ENCODE assay signal across 16 mouse cellular contexts in the genomic region with DNA sequence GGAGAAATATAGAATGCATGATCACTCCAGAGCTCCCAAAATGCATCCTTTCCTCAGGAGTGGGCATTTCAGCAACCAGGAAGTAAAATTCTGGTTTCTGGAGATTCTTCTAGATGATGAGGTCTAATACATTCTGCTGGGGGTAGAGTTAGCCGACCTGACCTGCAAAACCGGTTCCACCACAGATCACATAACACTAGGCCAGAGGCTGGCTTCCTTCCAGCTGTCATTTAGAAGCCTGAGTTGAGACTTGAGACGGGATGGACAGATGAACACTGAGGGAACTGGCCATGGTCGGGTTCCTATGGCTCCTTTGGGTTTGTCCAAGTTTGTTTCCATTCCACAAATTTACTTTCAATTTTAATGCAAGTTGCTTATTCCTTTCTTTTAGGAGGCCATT.
DNase-seq lines count a peak whose midpoint lies in the region; ATAC-seq and TF ChIP-seq lines count a peak whose summit lies in the region.
"Had no signal": no experiment of that assay in that cellular context is flagged by ENCODE, and none has a peak within 500 bp of the region (broad histone marks: within the 10 kb centered on the region; RNA-seq: fewer than 3 reads in every experiment).

No protein-coding gene starts in this region.

- no peak for TF ChIP-seq CTCF in intestine, postnatal 0 days (IDR thresholded peaks at IDR 0.05; ENCODE audit: low read depth)
- no peak for TF ChIP-seq CTCF in lung, postnatal 0 days (IDR thresholded peaks at IDR 0.05)
- TF ChIP-seq CTCF in thymus, adult 2 months (IDR thresholded peaks at IDR 0.05; ENCODE audit: borderline replicate concordance, control insufficient read depth, extremely low read depth, insufficient read depth, low read length, poor library complexity), result no peak

- ATAC-seq in intestine, embryonic 15.5 days, result 0 out of 2 replicates have a peak, but pooled peaks have one; percentile 31
- no peak for ATAC-seq in intestine, postnatal 0 days
- ATAC-seq in embryonic facial prominence, embryonic 14.5 days (ENCODE audit: low read depth), result peak; percentile 60; the same call in 1 of the 2 replicates
- no peak for ATAC-seq in lung, postnatal 0 days
- no peak for ATAC-seq in frontal cortex, adult (ENCODE audit: low TSS enrichment)

- no peaks in the 10 kb centered on the region for H3K9me3 ChIP-seq in intestine, embryonic 15.5 days
- H3K9me3 ChIP-seq in intestine, postnatal 0 days (ENCODE audit: control insufficient read depth), result no peaks in the 10 kb centered on the region
- H3K9me3 ChIP-seq in embryonic facial prominence, embryonic 14.5 days (ENCODE audit: control insufficient read depth, low read length), result no peaks in the 10 kb centered on the region
- no peaks in the 10 kb centered on the region for H3K9me3 ChIP-seq in lung, postnatal 0 days (ENCODE audit: low read length)
- H3K9me3 ChIP-seq: embryonic facial prominence, embryonic 15.5 days; forebrain, embryonic 12.5 days; heart, embryonic 10.5 days had no signal

- no peaks in the 10 kb centered on the region for H3K36me3 ChIP-seq in intestine, embryonic 15.5 days
- H3K36me3 ChIP-seq in intestine, postnatal 0 days (ENCODE audit: control insufficient read depth, insufficient read depth), result no peaks in the 10 kb centered on the region
- no peaks in the 10 kb centered on the region for H3K36me3 ChIP-seq in embryonic facial prominence, embryonic 14.5 days (ENCODE audit: control insufficient read depth, insufficient read depth, low read length)
- no peaks in the 10 kb centered on the region for H3K36me3 ChIP-seq in lung, postnatal 0 days (ENCODE audit: insufficient read depth, low read length)
- no peaks in the 10 kb centered on the region for H3K36me3 ChIP-seq in thymus, adult 2 months (ENCODE audit: control insufficient read depth, insufficient read depth, low read length)
- H3K36me3 ChIP-seq: embryonic facial prominence, embryonic 15.5 days; forebrain, embryonic 12.5 days; heart, embryonic 10.5 days had no signal

- no peak for TF ChIP-seq EP300 in lung, postnatal 0 days (IDR thresholded peaks at IDR 0.05)

- no peak for TF ChIP-seq POLR2A in thymus, adult 2 months (IDR thresholded peaks at IDR 0.05; ENCODE audit: control insufficient read depth, extremely low read depth, insufficient read depth, low read length, poor library complexity)

- H3K4me3 ChIP-seq in intestine, embryonic 15.5 days (replicated peaks), result no peak overlapping the region
- H3K4me3 ChIP-seq in intestine, postnatal 0 days (ENCODE audit: low read depth, low read length), result no peak overlapping the region
- H3K4me3 ChIP-seq in embryonic facial prominence, embryonic 14.5 days (ENCODE audit: low read depth, low read length), result no peak overlapping the region
- no peak overlapping the region for H3K4me3 ChIP-seq in lung, postnatal 0 days (ENCODE audit: low read depth, low read length)
- no peak overlapping the region for H3K4me3 ChIP-seq in thymus, adult 2 months (ENCODE audit: control insufficient read depth, insufficient read depth, low read length)
- H3K4me3 ChIP-seq: embryonic facial prominence, embryonic 15.5 days; forebrain, embryonic 12.5 days; heart, embryonic 10.5 days had no signal

- 39% methylated on average over 4 of the region's 4 CpGs for WGBS in intestine, embryonic 15.5 days
- WGBS in intestine, postnatal 0 days, result 26% methylated on average over 4 of the region's 4 CpGs
- 40% methylated on average over 4 of the region's 4 CpGs for WGBS in embryonic facial prominence, embryonic 14.5 days
- WGBS in lung, postnatal 0 days, result 24% methylated on average over 4 of the region's 4 CpGs
- WGBS in thymus, adult 2 months, result 75% methylated on average over 4 of the region's 4 CpGs

- no peaks in the 10 kb centered on the region for H3K27me3 ChIP-seq in intestine, embryonic 15.5 days (replicated peaks)
- H3K27me3 ChIP-seq in intestine, postnatal 0 days (replicated peaks; ENCODE audit: control insufficient read depth, insufficient read depth, low read length), result no peaks in the 10 kb centered on the region
- no peaks in the 10 kb centered on the region for H3K27me3 ChIP-seq in embryonic facial prominence, embryonic 14.5 days (replicated peaks; ENCODE audit: control insufficient read depth, insufficient read depth, low read length)
- H3K27me3 ChIP-seq in lung, postnatal 0 days (replicated peaks; ENCODE audit: insufficient read depth, low read length), result no peaks in the 10 kb centered on the region
- no peaks in the 10 kb centered on the region for H3K27me3 ChIP-seq in thymus, adult 2 months (ENCODE audit: control insufficient read depth, insufficient read depth, low read length)
- H3K27me3 ChIP-seq: embryonic facial prominence, embryonic 15.5 days; forebrain, embryonic 12.5 days had no signal

- H3K9ac ChIP-seq in intestine, embryonic 15.5 days, result no peak overlapping the region
- no peak overlapping the region for H3K9ac ChIP-seq in intestine, postnatal 0 days (ENCODE audit: low read depth, low read length)
- H3K9ac ChIP-seq in embryonic facial prominence, embryonic 14.5 days (ENCODE audit: low read depth, low read length), result no peak overlapping the region
- H3K9ac ChIP-seq in lung, postnatal 0 days (replicated peaks; ENCODE audit: low read depth), result no peak overlapping the region
- H3K9ac ChIP-seq: embryonic facial prominence, embryonic 15.5 days; forebrain, embryonic 12.5 days had no signal

- DNase-seq in embryonic facial prominence, embryonic 14.5 days (ENCODE audit: low spot score), result peak; percentile 71
- peak; percentile 42 for DNase-seq in kidney, postnatal 10 days
- DNase-seq in lung, postnatal 0 days (ENCODE audit: low spot score), result peak; percentile 33
- DNase-seq in thymus, adult 2 months, result no peak
- no peak for DNase-seq in right cerebral cortex, postnatal 4 days
- DNase-seq: adrenal gland, adult 8-10 months; cerebellum, adult 9-10 months; heart, postnatal 4 days; midbrain, embryonic 14.5 days had no signal

- no peak overlapping the region for H3K27ac ChIP-seq in intestine, embryonic 15.5 days
- H3K27ac ChIP-seq in intestine, postnatal 0 days (ENCODE audit: low read depth, low read length), result no peak overlapping the region
- H3K27ac ChIP-seq in embryonic facial prominence, embryonic 14.5 days (replicated peaks; ENCODE audit: low read depth, low read length), result no peak overlapping the region
- no peak overlapping the region for H3K27ac ChIP-seq in lung, postnatal 0 days (ENCODE audit: low read length)
- no peak overlapping the region for H3K27ac ChIP-seq in thymus, adult 2 months (ENCODE audit: control insufficient read depth, insufficient read depth, low read length)
- H3K27ac ChIP-seq: embryonic facial prominence, embryonic 15.5 days; forebrain, embryonic 12.5 days; heart, embryonic 10.5 days; macrophage had no signal

- H3K4me2 ChIP-seq in intestine, embryonic 15.5 days (replicated peaks), result no peak overlapping the region
- H3K4me2 ChIP-seq in intestine, postnatal 0 days (replicated peaks; ENCODE audit: low read depth), result no peak overlapping the region
- no peak overlapping the region for H3K4me2 ChIP-seq in embryonic facial prominence, embryonic 14.5 days (ENCODE audit: low read depth, low read length)
- H3K4me2 ChIP-seq in lung, postnatal 0 days (replicated peaks; ENCODE audit: low read depth, low read length), result no peak overlapping the region
- H3K4me2 ChIP-seq: embryonic facial prominence, embryonic 15.5 days; forebrain, embryonic 12.5 days had no signal

- no peaks in the 10 kb centered on the region for H3K4me1 ChIP-seq in intestine, embryonic 15.5 days (replicated peaks)
- no peaks in the 10 kb centered on the region for H3K4me1 ChIP-seq in intestine, postnatal 0 days (replicated peaks; ENCODE audit: control insufficient read depth, insufficient read depth, low read length)
- no peaks in the 10 kb centered on the region for H3K4me1 ChIP-seq in embryonic facial prominence, embryonic 14.5 days (ENCODE audit: control insufficient read depth, insufficient read depth, low read length)
- no peaks in the 10 kb centered on the region for H3K4me1 ChIP-seq in lung, postnatal 0 days (ENCODE audit: insufficient read depth, low read depth, low read length)
- no peaks in the 10 kb centered on the region for H3K4me1 ChIP-seq in thymus, adult 2 months (replicated peaks; ENCODE audit: control insufficient read depth, insufficient read depth, low read length)
- H3K4me1 ChIP-seq: embryonic facial prominence, embryonic 15.5 days; forebrain, embryonic 12.5 days; heart, embryonic 10.5 days had no signal

Comparison
In these comparisons a context has a peak if more than half of its experiments do, and no peak if none do; other contexts are left out.
1. ATAC-seq: peak in intestine, embryonic 15.5 days (single experiment) and embryonic facial prominence, embryonic 14.5 days (single experiment); none in intestine, postnatal 0 days (single experiment), lung, postnatal 0 days (single experiment) and frontal cortex, adult (single experiment).
2. DNase-seq: peak in embryonic facial prominence, embryonic 14.5 days (single experiment), kidney, postnatal 10 days (single experiment) and lung, postnatal 0 days (single experiment); none in thymus, adult 2 months (single experiment) and right cerebral cortex, postnatal 4 days (single experiment).